Mouse (Mus musculus) neural tube, embryonic 12.5 days (tissue): ENCODE data around the gene Tshz2. TPM values are rescaled to one million over a fixed set of nuclear protein-coding genes. Genes with fewer than 3 reads are reported as not detected.

Experiments used
- ATAC-seq: fragments of 200-750 bp; cut with Nextera tagmentation; 2 replicates; pipeline ENCODE4 v1.8.0; 2017; ENCODE audit warnings: low read depth, mild to moderate bottlenecking, moderate TSS enrichment, moderate library complexity; ENCODE audit not compliant: low FRiP score
- H3K27ac ChIP-seq: fragments of 300-500 bp; sonication (generic); 2 replicates; pipeline ENCODE4 v1.5.1; 2016
- H3K27me3 ChIP-seq: fragments of 300-500 bp; sonication (generic); replicated peaks from 2 replicates; pipeline ENCODE4 v1.6.1; 2016; ENCODE audit warnings: mild to moderate bottlenecking
- H3K36me3 ChIP-seq: fragments of 300-500 bp; sonication (generic); 2 replicates; pipeline ENCODE4 v1.6.1; 2016; ENCODE audit warnings: mild to moderate bottlenecking
- H3K4me1 ChIP-seq: fragments of 300-500 bp; sonication (generic); 2 replicates; pipeline ENCODE4 v1.6.1; 2016
- H3K4me2 ChIP-seq: fragments of 300-500 bp; sonication (generic); replicated peaks from 2 replicates; pipeline ENCODE4 v1.6.1; 2016; ENCODE audit warnings: mild to moderate bottlenecking
- H3K4me3 ChIP-seq: fragments of 300-500 bp; sonication (generic); 2 replicates; pipeline ENCODE4 v1.5.1; 2016
- H3K9ac ChIP-seq: fragments of 300-500 bp; sonication (generic); 2 replicates; pipeline ENCODE4 v1.6.1; 2016; ENCODE audit warnings: mild to moderate bottlenecking
- H3K9me3 ChIP-seq: fragments of 300-500 bp; sonication (generic); 2 replicates; pipeline ENCODE4 v1.6.1; 2016; ENCODE audit warnings: mild to moderate bottlenecking
- WGBS: fragments of 180-500 bp; shearing (Covaris S2); methylation state at CpG from one replicate; pipeline ENCODE4 v1.1.7; 2016; 5-methylcytosine and 5-hydroxymethylcytosine counted together
- polyA plus RNA-seq: library from polyadenylated mRNA; unstranded; fragments of >200 nt; fragmentation: Nextera tagmentation; extraction: Ambion mirVana; gene quantifications from 2 replicates; pipeline ENCODE4 v1.2.1, GENCODE M21; 2016

The Tshz2 gene
- polyA plus RNA-seq, 1 experiment from 2014 or later, result 30.7 TPM

DNA sequence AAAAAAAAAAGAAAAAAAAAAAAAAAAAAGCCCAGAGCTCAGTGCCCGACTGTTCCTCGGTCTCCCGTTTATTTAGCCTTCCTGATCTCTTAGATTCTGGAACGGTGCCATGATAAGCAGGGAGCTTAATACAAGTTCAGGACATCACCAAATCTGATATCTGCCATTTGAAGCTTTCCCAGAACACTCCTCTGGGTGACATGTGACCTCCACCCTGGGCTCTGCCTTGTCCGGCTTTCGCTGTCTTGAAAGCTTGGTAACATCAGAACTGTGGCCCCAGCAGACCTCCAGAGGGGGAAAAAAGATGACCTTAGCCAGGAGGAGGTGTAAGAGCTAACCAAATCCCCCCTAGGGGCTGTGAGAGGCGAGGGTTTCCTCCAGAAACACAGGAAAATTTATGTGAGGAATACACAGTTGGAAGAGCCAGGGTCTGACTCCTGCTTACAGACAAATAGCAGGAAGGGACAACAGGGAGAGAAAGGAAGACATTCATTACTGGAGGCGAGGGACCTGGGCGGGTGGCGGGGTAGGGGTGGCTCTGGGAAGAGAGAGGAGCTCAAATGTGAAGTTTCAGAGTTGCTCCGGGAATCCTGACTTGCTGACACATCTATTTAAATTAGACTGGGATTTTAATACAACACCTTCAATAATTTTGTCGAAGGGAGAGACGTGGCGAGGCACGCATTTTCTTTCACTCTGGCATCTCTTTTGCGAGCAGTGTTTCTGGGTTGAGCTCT, 363.9 kb downstream of the Tshz2 start:
- H3K4me3 ChIP-seq, result no peak overlapping the region
- H3K9me3 ChIP-seq, result no peaks in the 10 kb centered on the region
- H3K9ac ChIP-seq, result no peak overlapping the region
- H3K4me1 ChIP-seq, result peaks cover 31% of the 10 kb centered on the region
- no peak for ATAC-seq
- H3K36me3 ChIP-seq, result no peaks in the 10 kb centered on the region
- 52% methylated on average over 16 of the region's 16 CpGs for WGBS
- H3K4me2 ChIP-seq, result no peak overlapping the region
- no peaks in the 10 kb centered on the region for H3K27me3 ChIP-seq
- H3K27ac ChIP-seq, result no peak overlapping the region

DNA sequence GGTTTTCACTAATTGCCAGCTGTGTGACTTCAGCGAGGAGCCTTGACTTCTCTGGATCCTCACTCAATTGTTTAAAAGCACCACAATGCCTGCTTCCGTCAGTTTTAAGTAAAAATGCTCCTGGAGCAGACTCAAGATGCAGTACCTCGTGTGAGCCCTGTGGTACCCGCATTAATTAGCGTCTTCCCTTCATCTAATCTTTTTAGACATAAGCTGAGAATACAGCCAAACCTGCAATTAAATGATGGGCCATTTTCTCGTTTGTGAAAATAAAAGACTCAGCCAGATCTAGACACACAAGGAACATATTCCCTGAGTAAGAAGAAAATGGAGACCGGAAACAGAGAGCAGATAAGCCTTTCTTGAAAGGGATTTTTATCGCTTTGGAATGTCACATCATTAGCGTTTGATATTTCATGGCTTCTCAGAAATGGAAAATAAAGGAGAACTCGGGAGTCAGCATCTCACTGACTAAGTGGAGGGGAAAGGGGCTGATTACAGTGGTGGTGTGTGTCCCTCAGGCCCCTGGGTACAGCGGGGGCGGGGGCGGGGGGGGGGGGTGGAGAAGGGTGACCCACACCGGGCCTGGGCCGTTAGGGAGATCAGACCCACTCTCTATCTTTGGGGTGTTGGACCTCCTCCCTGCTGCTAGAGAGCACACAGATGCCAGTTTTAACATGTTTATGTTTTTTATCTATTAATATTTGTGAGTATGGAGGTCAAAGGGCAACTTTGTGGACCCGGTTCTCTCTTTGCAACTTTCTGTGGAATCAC, 364.6 kb downstream of the Tshz2 start:
- H3K27ac ChIP-seq, result no peak overlapping the region
- H3K4me3 ChIP-seq, result no peak overlapping the region
- H3K27me3 ChIP-seq, result no peaks in the 10 kb centered on the region
- no peak overlapping the region for H3K4me2 ChIP-seq
- WGBS, result 74% methylated on average over 16 of the region's 16 CpGs
- no peaks in the 10 kb centered on the region for H3K36me3 ChIP-seq
- H3K4me1 ChIP-seq, result peaks cover 31% of the 10 kb centered on the region
- H3K9ac ChIP-seq, result no peak overlapping the region
- no peaks in the 10 kb centered on the region for H3K9me3 ChIP-seq
- no peak for ATAC-seq

DNA sequence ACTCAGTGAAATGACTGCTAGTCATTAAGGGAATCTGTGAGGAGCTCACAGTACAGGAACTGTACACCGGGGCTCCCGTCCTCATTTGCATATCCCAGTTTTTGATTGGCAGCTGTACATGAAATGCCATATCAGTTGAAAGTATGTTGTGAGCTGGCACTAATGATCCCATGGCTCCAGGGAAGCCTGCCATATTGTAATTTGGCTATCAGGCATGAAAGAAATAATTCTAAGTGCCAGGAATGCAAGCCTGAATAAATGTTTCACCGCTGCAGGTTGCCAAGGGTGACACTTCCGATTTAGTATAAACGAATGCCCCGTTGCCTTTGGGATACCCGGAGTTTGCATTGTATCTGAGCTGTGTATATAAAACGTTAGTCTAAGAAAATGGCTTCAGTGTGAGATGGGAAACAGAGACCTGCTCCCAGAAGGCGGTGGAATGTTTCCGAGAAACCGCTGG, 366.1 kb downstream of the Tshz2 start:
- 46% methylated on average over 11 of the region's 11 CpGs for WGBS
- no peak overlapping the region for H3K4me3 ChIP-seq
- H3K36me3 ChIP-seq, result no peaks in the 10 kb centered on the region
- no peaks in the 10 kb centered on the region for H3K9me3 ChIP-seq
- no peak for ATAC-seq
- peak overlapping the region; percentile 46 for H3K27ac ChIP-seq
- H3K27me3 ChIP-seq, result no peaks in the 10 kb centered on the region
- no peak overlapping the region for H3K9ac ChIP-seq
- H3K4me1 ChIP-seq, result peaks cover 31% of the 10 kb centered on the region
- H3K4me2 ChIP-seq, result peak overlapping the region; percentile 31

DNA sequence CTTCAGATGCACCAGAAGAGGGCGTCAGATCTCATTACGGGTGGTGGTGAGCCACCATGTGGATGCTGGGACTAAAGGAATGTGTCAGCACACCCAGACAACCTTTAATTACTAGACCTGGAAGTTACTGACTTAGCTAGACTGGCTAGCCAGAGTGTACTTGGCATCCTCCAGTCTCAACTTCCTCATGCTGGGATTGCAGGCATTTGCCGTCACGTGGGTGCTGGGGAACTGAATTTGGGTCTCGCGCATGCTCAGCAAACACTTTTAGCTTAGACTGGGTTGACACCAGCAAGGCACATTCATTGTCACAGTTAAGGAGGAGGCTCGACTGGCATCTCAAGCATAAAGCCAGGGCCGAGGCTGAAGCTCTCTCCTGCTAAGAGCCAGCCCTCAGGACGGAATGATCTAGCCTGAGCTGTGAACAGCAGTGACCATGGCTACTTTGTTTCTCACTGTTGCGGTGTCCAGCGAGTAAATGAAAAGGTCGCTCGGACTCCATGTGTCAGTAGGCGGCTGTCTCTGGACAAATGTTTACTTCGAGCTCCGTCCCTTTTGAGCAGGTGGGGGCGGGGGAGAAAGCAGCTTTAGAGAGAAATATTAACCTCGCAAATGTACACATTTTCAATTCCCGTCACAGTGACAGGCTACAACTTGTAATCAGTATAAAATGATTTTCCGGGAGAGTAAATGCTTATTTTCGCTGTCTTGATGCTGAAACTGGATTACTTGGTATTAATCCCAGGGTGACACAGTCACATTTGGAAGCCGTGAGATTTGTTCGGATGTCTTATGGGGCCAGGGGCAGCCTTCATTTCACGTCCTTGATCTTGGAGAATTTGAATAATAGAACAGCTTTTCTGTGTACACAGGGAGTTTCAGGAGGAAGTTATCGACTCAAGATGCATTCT, 370.0 kb downstream of the Tshz2 start:
- WGBS, result 70% methylated on average over 25 of the region's 25 CpGs
- H3K9me3 ChIP-seq, result no peaks in the 10 kb centered on the region
- H3K27me3 ChIP-seq, result no peaks in the 10 kb centered on the region
- H3K4me2 ChIP-seq, result no peak overlapping the region
- H3K4me1 ChIP-seq, result peaks cover 18% of the 10 kb centered on the region
- H3K27ac ChIP-seq, result no peak overlapping the region; the same call in 1 of the 2 replicates
- H3K9ac ChIP-seq, result no peak overlapping the region
- no peak overlapping the region for H3K4me3 ChIP-seq
- H3K36me3 ChIP-seq, result no peaks in the 10 kb centered on the region
- ATAC-seq, result no peak

DNA sequence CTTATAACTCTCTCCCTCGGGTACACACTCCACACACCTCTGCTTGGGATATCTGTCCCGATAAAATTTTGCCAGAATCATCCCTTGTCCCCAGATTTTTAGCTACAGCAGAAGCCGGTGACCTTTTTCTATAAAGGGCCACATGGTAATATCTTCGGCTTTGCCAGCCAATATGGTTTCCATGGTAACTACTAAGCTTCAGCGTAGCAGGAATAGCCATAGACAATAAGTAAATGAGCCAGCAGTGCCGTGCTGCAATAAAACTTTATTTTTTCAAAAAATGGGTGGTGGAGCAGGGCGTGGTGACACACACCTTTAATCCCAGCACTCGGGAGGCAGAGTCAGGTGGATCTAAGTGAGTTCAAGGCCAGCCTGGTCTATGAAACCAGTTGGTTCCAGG, 370.9 kb downstream of the Tshz2 start:
- no peaks in the 10 kb centered on the region for H3K27me3 ChIP-seq
- H3K36me3 ChIP-seq, result no peaks in the 10 kb centered on the region
- no peak for ATAC-seq
- H3K4me2 ChIP-seq, result no peak overlapping the region
- peaks cover 4% of the 10 kb centered on the region; the same call in 1 of the 2 replicates for H3K9me3 ChIP-seq
- WGBS, result 62% methylated on average over 8 of the region's 8 CpGs
- H3K27ac ChIP-seq, result no peak overlapping the region
- H3K4me3 ChIP-seq, result no peak overlapping the region
- no peak overlapping the region for H3K9ac ChIP-seq
- H3K4me1 ChIP-seq, result peaks cover 12% of the 10 kb centered on the region

DNA sequence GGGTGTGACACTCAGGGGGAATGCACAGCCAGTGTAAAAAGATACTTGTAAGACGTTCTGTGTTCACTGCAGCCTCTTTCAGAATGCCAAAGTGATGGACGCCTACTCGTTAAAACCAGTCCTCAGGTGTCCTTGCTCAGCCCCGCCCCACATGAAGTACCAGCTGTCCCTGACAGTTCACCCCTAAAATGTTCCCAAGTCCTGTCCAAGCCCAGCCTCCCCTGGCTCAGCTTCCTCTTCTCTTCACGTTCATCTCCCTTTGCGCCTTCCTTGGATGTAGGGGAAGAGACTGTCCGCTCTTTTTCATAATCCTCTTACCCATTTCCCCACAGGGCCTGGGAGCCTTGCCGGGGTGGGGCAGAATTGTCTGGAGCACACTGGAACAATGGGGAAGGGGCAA, 374.0 kb downstream of the Tshz2 start:
- Histone ChIP-seq H3K9ac (no peak overlapping the region), H3K4me1 (peaks cover 9% of the 10 kb centered on the region), H3K27me3 (no peaks in the 10 kb centered on the region), H3K27ac (no peak overlapping the region), H3K36me3 (no peaks in the 10 kb centered on the region), H3K4me2 (no peak overlapping the region), H3K4me3 (no peak overlapping the region), H3K9me3 (peaks cover 4% of the 10 kb centered on the region; the same call in 1 of the 2 replicates)
- ATAC-seq, result no peak
- WGBS, result 87% methylated on average over 8 of the region's 8 CpGs

DNA sequence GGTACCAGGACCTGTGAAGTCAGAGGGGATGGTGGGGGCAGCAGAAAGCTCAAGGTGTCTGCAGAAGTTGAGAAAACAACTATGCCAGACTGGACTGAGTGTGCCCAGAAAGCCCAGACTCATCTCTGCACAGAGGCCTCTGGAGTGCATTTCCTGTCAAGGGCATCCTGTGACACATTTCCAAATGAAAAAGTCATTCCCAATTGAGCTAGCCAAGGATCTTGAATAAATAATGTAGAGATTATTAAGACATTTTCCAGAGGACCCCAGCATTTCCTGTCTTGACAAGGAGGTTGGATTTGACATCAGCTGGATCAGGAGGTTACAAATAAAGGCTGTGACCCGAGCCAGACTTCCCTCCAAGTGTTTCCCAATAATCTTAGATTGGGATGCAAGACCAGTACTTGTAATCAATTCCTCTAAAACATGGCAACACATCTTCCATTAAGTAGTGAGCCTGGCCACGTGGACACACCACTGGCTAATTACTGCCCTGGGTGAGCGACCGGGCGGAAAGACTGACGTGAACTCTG, 374.7 kb downstream of the Tshz2 start:
- no peak overlapping the region for H3K27ac ChIP-seq
- no peaks in the 10 kb centered on the region for H3K27me3 ChIP-seq
- no peaks in the 10 kb centered on the region for H3K36me3 ChIP-seq
- no peak overlapping the region for H3K9ac ChIP-seq
- peaks cover 4% of the 10 kb centered on the region; the same call in 1 of the 2 replicates for H3K9me3 ChIP-seq
- WGBS, result 85% methylated on average over 6 of the region's 6 CpGs
- peaks cover 12% of the 10 kb centered on the region for H3K4me1 ChIP-seq
- H3K4me2 ChIP-seq, result no peak overlapping the region
- no peak overlapping the region for H3K4me3 ChIP-seq
- no peak for ATAC-seq

DNA sequence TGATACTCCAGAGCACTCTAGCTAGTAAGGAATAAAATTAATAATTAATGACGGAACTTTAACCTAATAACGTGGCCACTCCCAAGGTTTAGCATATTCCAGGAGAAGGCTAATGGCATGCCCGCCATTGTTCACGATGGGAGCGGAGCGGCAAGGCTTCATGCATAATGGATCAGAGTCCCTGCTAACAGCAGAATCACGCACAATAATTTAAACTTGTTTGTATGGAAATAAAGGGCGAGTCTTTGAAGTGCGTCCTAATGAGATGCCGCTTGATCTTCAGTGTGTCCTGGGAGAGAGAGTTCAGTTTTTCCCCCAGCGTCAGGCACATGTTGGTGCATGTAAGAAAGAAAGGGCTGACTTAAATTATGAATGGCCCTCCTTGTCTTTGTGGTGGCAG, 376.9 kb downstream of the Tshz2 start:
- H3K27ac ChIP-seq, result no peak overlapping the region
- no peak overlapping the region for H3K4me3 ChIP-seq
- peaks cover 12% of the 10 kb centered on the region for H3K4me1 ChIP-seq
- peak; percentile 77 for ATAC-seq
- peaks cover 4% of the 10 kb centered on the region; the same call in 1 of the 2 replicates for H3K9me3 ChIP-seq
- WGBS, result 23% methylated on average over 11 of the region's 11 CpGs
- no peak overlapping the region for H3K9ac ChIP-seq
- no peaks in the 10 kb centered on the region for H3K36me3 ChIP-seq
- peak overlapping the region; percentile 44 for H3K4me2 ChIP-seq
- no peaks in the 10 kb centered on the region for H3K27me3 ChIP-seq

DNA sequence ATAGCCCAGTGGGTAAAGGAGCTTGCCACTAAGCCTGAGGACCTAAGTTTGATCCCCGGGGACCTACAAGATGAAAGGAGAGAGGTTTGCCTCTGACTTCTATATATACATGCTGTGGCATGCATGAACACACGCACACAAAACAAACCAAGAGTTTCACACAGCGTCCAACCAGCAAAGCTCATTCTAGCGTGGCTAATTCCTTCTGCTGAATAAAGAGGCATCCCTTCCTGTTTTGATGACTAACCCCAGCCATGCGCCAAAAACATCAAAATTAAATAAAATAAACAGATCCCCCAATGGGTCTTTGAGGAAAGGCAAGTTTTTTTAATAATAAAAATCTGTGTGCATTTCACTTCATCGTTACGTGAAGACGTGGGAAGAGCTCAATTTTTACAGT, 379.0 kb downstream of the Tshz2 start:
- Histone ChIP-seq H3K9me3 (peaks cover 4% of the 10 kb centered on the region; the same call in 1 of the 2 replicates), H3K27ac (no peak overlapping the region), H3K4me2 (no peak overlapping the region), H3K4me1 (peaks cover 12% of the 10 kb centered on the region), H3K27me3 (no peaks in the 10 kb centered on the region), H3K4me3 (no peak overlapping the region), H3K36me3 (no peaks in the 10 kb centered on the region), H3K9ac (no peak overlapping the region)
- no peak for ATAC-seq
- WGBS, result 59% methylated on average over 8 of the region's 8 CpGs

DNA sequence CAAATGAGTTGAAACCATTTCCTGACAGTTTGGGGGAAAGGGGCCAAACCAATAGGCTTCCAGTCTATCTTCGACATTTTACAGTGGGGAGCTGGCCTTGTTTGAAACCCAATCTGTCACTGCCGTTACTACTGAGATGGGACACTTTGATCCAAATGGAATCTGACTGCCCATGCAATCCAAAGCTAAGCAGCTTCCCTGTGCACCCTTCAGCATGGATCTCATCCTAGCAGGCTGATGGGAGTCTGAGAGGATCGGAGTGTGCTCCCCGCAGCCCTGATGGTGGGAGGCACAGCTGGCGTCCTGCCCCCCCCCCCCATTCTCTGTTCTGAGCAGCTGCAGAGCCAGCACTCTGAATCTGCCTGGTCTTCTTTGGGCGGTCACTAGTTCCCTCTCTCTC, 384.5 kb downstream of the Tshz2 start:
- Histone ChIP-seq H3K4me2 (no peak overlapping the region), H3K4me3 (no peak overlapping the region), H3K9me3 (no peaks in the 10 kb centered on the region), H3K27me3 (no peaks in the 10 kb centered on the region), H3K27ac (no peak overlapping the region), H3K36me3 (no peaks in the 10 kb centered on the region), H3K4me1 (peaks cover under 1% of the 10 kb centered on the region; the same call in 1 of the 2 replicates), H3K9ac (no peak overlapping the region)
- WGBS, result 31% methylated on average over 6 of the region's 6 CpGs
- ATAC-seq, result no peak

DNA sequence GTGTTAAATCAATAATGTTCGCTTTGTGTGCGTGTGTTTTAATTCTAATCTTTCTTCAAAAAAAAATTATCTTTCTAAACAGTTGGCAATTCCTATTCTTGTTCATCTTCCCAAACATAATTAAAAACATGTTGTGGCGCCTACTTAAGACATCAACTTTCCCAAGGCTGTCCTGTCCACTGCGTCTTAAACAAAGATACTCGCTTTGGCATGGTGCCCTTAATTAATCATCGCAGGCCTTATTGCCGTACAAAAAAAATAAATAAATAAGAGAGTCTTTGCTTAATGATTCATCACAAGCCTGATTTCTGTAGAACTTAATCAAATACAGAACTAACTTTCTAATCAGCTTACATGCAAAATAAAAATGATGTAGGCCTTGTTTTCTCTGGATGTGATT, 385.1 kb downstream of the Tshz2 start:
- H3K9me3 ChIP-seq, result no peaks in the 10 kb centered on the region
- H3K9ac ChIP-seq, result no peak overlapping the region
- H3K36me3 ChIP-seq, result no peaks in the 10 kb centered on the region
- 90% methylated on average over 7 of the region's 7 CpGs for WGBS
- H3K4me3 ChIP-seq, result no peak overlapping the region
- no peak overlapping the region for H3K27ac ChIP-seq
- H3K4me2 ChIP-seq, result no peak overlapping the region
- H3K4me1 ChIP-seq, result no peaks in the 10 kb centered on the region
- H3K27me3 ChIP-seq, result no peaks in the 10 kb centered on the region
- no peak for ATAC-seq
